Mouse (Mus musculus): ENCODE results near the gene Cnot1.
"Not testable (repeated sequence)": the region's sequence is repeated elsewhere in the genome, so short reads cannot be mapped to it uniquely, and the experiment has no call there.

Cnot1 gene

GRCm38 (mm10) chr8:95807331-95807843, at the start of gene Cnot1:
Cnot1 (minus strand) TSS chr8:95807464.
- peak; percentile 94 for DNase-seq (ENCODE audit: low spot score)

- no peak for DNase-seq (ENCODE audit: low spot score)
These were observed 46.9 kb upstream of the Cnot1 start for GRCm38 (mm10) chr8:95854174-95854573.

- DNase-seq (ENCODE audit: low spot score), result peak; percentile 39
These were observed 46.0 kb upstream of the Cnot1 start, which contains the start of gene Slc38a7 for GRCm38 (mm10) chr8:95853102-95853843. Slc38a7 (minus strand) TSS chr8:95853539.

- no peak for DNase-seq (ENCODE audit: low spot score)
These were observed 45.0 kb upstream of the Cnot1 start for GRCm38 (mm10) chr8:95852290-95852689.

- DNase-seq (ENCODE audit: low spot score), result no peak
These were observed 43.1 kb upstream of the Cnot1 start for GRCm38 (mm10) chr8:95850326-95850725.

- no peak for DNase-seq (ENCODE audit: low spot score)
These were observed 41.6 kb upstream of the Cnot1 start for GRCm38 (mm10) chr8:95848734-95849464.

- DNase-seq (ENCODE audit: low spot score), result no peak
These were observed 40.8 kb upstream of the Cnot1 start for GRCm38 (mm10) chr8:95848061-95848551.

GRCm38 (mm10) chr8:95845026-95845425, 37.8 kb upstream of the Cnot1 start:
- DNase-seq (ENCODE audit: low spot score), result no peak

GRCm38 (mm10) chr8:95843968-95844367, 36.7 kb upstream of the Cnot1 start:
- DNase-seq (ENCODE audit: low spot score), result no peak

- no peak for DNase-seq (ENCODE audit: low spot score)
These were observed 34.2 kb upstream of the Cnot1 start for GRCm38 (mm10) chr8:95841436-95841835.

- no peak for DNase-seq (ENCODE audit: low spot score)
These were observed 32.0 kb upstream of the Cnot1 start for GRCm38 (mm10) chr8:95839289-95839688.

- no peak for DNase-seq (ENCODE audit: low spot score)
These were observed 30.0 kb upstream of the Cnot1 start for GRCm38 (mm10) chr8:95837266-95837665.

- no peak for DNase-seq (ENCODE audit: low spot score)
These were observed 28.6 kb upstream of the Cnot1 start for GRCm38 (mm10) chr8:95835891-95836290.

GRCm38 (mm10) chr8:95833435-95833984, 26.2 kb upstream of the Cnot1 start:
- DNase-seq (ENCODE audit: low spot score), result no peak

GRCm38 (mm10) chr8:95832603-95833434, 25.6 kb upstream of the Cnot1 start:
- peak; percentile 90 for DNase-seq (ENCODE audit: low spot score)

GRCm38 (mm10) chr8:95830144-95830543, 22.9 kb upstream of the Cnot1 start:
- DNase-seq (ENCODE audit: low spot score), result no peak

GRCm38 (mm10) chr8:95825162-95825561, 17.9 kb upstream of the Cnot1 start, which contains the start of gene Sap18b:
Sap18b (plus strand) TSS chr8:95825346.
- not testable (repeated sequence) for DNase-seq (ENCODE audit: low spot score)

GRCm38 (mm10) chr8:95822699-95823098, 15.4 kb upstream of the Cnot1 start:
- no peak for DNase-seq (ENCODE audit: low spot score)

GRCm38 (mm10) chr8:95822096-95822495, 14.8 kb upstream of the Cnot1 start:
- no peak for DNase-seq (ENCODE audit: low spot score)

- no peak for DNase-seq (ENCODE audit: low spot score)
These were observed 14.0 kb upstream of the Cnot1 start for GRCm38 (mm10) chr8:95821266-95821665.

GRCm38 (mm10) chr8:95818211-95818610, 10.9 kb upstream of the Cnot1 start:
- DNase-seq (ENCODE audit: low spot score), result no peak

GRCm38 (mm10) chr8:95817597-95817996, 10.3 kb upstream of the Cnot1 start:
- DNase-seq (ENCODE audit: low spot score), result no peak
